Mouse (Mus musculus): ENCODE data around the gene Gm5150. TPM values are rescaled to one million over a fixed set of nuclear protein-coding genes. Genes with fewer than 3 reads are reported as not detected.

Gene Gm5150
- polyA plus RNA-seq, 1 experiment from 2014 or later, result 0.74 TPM

Small RNA genes lying within 50 kb of the gene (microRNA-seq; reads per million reads assigned to microRNA genes)
- not detected for gene Gm24694

Other genes starting within 250 kb of the Gm5150 start
- gene Sirpb1c, start 157.9 kb downstream of the Gm5150 start, polyA plus RNA-seq (2015; fragmentation: Nextera tagmentation; extraction: Ambion mirVana), result 0.14 and 0.33 TPM in 2 replicates

All from liver, embryonic 15.5 days (tissue).